Mouse (Mus musculus) olfactory bulb, adult 2 months (tissue): Measurements from ENCODE around the gene Samd14. TPM values are rescaled to one million over a fixed set of nuclear protein-coding genes. Genes with fewer than 3 reads are reported as not detected.
A peak's percentile ranks its signal among the peaks of the same experiment; 100 is the strongest.

Experiments
- H3K27ac ChIP-seq: fragments of 200-500 bp; 2 replicates; pipeline ENCODE4 v1.5.1; 2012; ENCODE audit warnings: low read depth, low read length; ENCODE audit not compliant: insufficient read depth
- H3K4me1 ChIP-seq: fragments of 200-500 bp; 2 replicates; pipeline ENCODE4 v1.6.1; 2012; ENCODE audit warnings: low read length; ENCODE audit not compliant: control insufficient read depth, insufficient read depth
- H3K4me3 ChIP-seq: fragments of 200-500 bp; 2 replicates; pipeline ENCODE4 v1.5.1; 2012; ENCODE audit warnings: mild to moderate bottlenecking, low read depth, low read length, moderate library complexity; ENCODE audit not compliant: insufficient read depth
- CTCF ChIP-seq: fragments of 200-500 bp; IDR thresholded peaks from 2 replicates; pipeline ENCODE4 v1.5.1; 2012; ENCODE audit warnings: low read depth, mild to moderate bottlenecking, low read length, moderate library complexity; ENCODE audit not compliant: insufficient read depth
- POLR2A ChIP-seq: fragments of 200-500 bp; IDR thresholded peaks from 2 replicates; pipeline ENCODE4 v1.6.1; 2012; ENCODE audit warnings: mild to moderate bottlenecking, low read depth, low read length, moderate library complexity; ENCODE audit not compliant: insufficient read depth
- WGBS: fragments of 180-500 bp; shearing (Covaris S2); methylation state at CpG from one replicate; pipeline ENCODE4 v1.1.7; 2018; 5-methylcytosine and 5-hydroxymethylcytosine counted together
- polyA plus RNA-seq: library from polyadenylated mRNA; stranded (reverse); fragments of >200 nt; gene quantifications from 2 replicates; pipeline ENCODE4 v1.2.4, GENCODE M21; 2012; ENCODE audit warnings: low replicate concordance; ENCODE audit not compliant: missing spikeins, insufficient read depth, insufficient read length

Samd14 gene
- polyA plus RNA-seq, 1 experiment = not detected

GRCm38 (mm10) chr11:94973313-94973712, 36.4 kb upstream of the Samd14 start:
- Histone ChIP-seq H3K4me1 (peaks cover 17% of the 10 kb centered on the region), H3K27ac (no peak overlapping the region), H3K4me3 (no peak overlapping the region)
- TF ChIP-seq CTCF (no peak), POLR2A (no peak)
- WGBS = 68% methylated on average over 4 of the region's 4 CpGs

- WGBS = 78% methylated on average over 2 of the region's 2 CpGs
- TF ChIP-seq POLR2A = no peak
- TF ChIP-seq CTCF = no peak
- Histone ChIP-seq H3K4me1 (peaks cover 21% of the 10 kb centered on the region), H3K4me3 (no peak overlapping the region), H3K27ac (no peak overlapping the region)
Measured at GRCm38 (mm10) chr11:94974951-94975350, 34.7 kb upstream of the Samd14 start.

GRCm38 (mm10) chr11:94976199-94976598, 33.5 kb upstream of the Samd14 start, which contains the start of gene Sgca:
Gene Sgca, minus strand, starts transcription at chr11:94976327.
- Histone ChIP-seq H3K4me3 (no peak within 1 kb of the TSS), H3K27ac (no peak within 1 kb of the TSS), H3K4me1 (peaks cover 18% of the 10 kb centered on the region)
- 72% methylated on average over 5 of the region's 5 CpGs for WGBS
- TF ChIP-seq CTCF (no peak), POLR2A (no peak)

GRCm38 (mm10) chr11:94978178-94978915, 31.3 kb upstream of the Samd14 start:
- H3K4me1 ChIP-seq = peaks cover 5% of the 10 kb centered on the region
- H3K27ac ChIP-seq = peak overlapping the region; percentile 55; the same call in 1 of the 2 replicates
- WGBS = 28% methylated on average over 9 of the region's 9 CpGs
- peak overlapping the region; percentile 17; the same call in 1 of the 2 replicates for H3K4me3 ChIP-seq
- TF ChIP-seq POLR2A (no peak), CTCF (no peak)

- H3K4me1 ChIP-seq = peaks cover 4% of the 10 kb centered on the region
- WGBS = under 1% methylated on average over 20 of the region's 20 CpGs
- TF ChIP-seq CTCF (peak; percentile 89), POLR2A (peak; percentile 54; the same call in 1 of the 2 replicates)
- H3K4me3 ChIP-seq = peak overlapping the region; percentile 35
- H3K27ac ChIP-seq = peak overlapping the region; percentile 62
Measured at GRCm38 (mm10) chr11:94978947-94979346, 30.7 kb upstream of the Samd14 start.

- Histone ChIP-seq H3K27ac (peak overlapping the region; percentile 62; the same call in 1 of the 2 replicates), H3K4me1 (peaks cover 4% of the 10 kb centered on the region), H3K4me3 (no peak overlapping the region)
- WGBS = 74% methylated on average over 11 of the region's 11 CpGs
- no peak for TF ChIP-seq CTCF
- no peak for TF ChIP-seq POLR2A
Measured at GRCm38 (mm10) chr11:94979462-94980179, 30.1 kb upstream of the Samd14 start.

GRCm38 (mm10) chr11:94985140-94985539, 24.5 kb upstream of the Samd14 start:
- Histone ChIP-seq H3K4me1 (peaks cover 19% of the 10 kb centered on the region), H3K27ac (no peak overlapping the region), H3K4me3 (no peak overlapping the region)
- 33% methylated on average over 1 of the region's 1 CpGs for WGBS
- TF ChIP-seq POLR2A = no peak
- TF ChIP-seq CTCF = no peak

- WGBS = 79% methylated on average over 5 of the region's 5 CpGs
- no peak overlapping the region for H3K27ac ChIP-seq
- H3K4me1 ChIP-seq = peaks cover 22% of the 10 kb centered on the region
- no peak overlapping the region for H3K4me3 ChIP-seq
- no peak for TF ChIP-seq CTCF
- no peak for TF ChIP-seq POLR2A
Measured at GRCm38 (mm10) chr11:94985822-94986221, 23.9 kb upstream of the Samd14 start.

- H3K4me3 ChIP-seq = no peak overlapping the region
- TF ChIP-seq POLR2A (no peak), CTCF (no peak)
- H3K4me1 ChIP-seq = peaks cover 22% of the 10 kb centered on the region
- 76% methylated on average over 2 of the region's 2 CpGs for WGBS
- no peak overlapping the region for H3K27ac ChIP-seq
Measured at GRCm38 (mm10) chr11:94986435-94986834, 23.2 kb upstream of the Samd14 start.
